Mouse (Mus musculus) left cerebral cortex, adult 18-20 months (tissue): Measurements from ENCODE around the gene Slc25a38. TPM values are rescaled to one million over a fixed set of nuclear protein-coding genes. Genes with fewer than 3 reads are reported as not detected.

Experiments used
- DNase-seq, 2 experiments: peaks; one replicate each; pipeline ENCODE4 v3.0.0; 2021 to 2022; ENCODE audit warnings: low spot score in 2 of 2, mixed read lengths in 1 of 2
- long read RNA-seq, 2 experiments: library from polyadenylated mRNA; stranded (forward); transcript quantifications; one replicate each; pipeline ENCODE4 v2.0.0; 2021
- total RNA-seq, 2 experiments: library from RNA; stranded (reverse); gene quantifications; 2 replicates each; pipeline ENCODE4 v1.2.3; 2021

Slc25a38 gene
- 10 to 100 TPM; 26.0 to 26.5 TPM for total RNA-seq
- long read RNA-seq, experiment 1, transcript Slc25a38-201 (7 exons, 1,791 nt): major isoform, 40 of 50 reads
- long read RNA-seq, experiment 1, partial matches to known transcripts: 1 of 50 reads
- long read RNA-seq, experiment 1, other reads (novel, unspliced or antisense): 9 of 50 reads
- long read RNA-seq, experiment 2, transcript Slc25a38-201 (7 exons, 1,791 nt): major isoform, 23 of 31 reads
- long read RNA-seq, experiment 2, partial matches to known transcripts: 3 of 31 reads
- long read RNA-seq, experiment 2, other reads (novel, unspliced or antisense): 4 of 31 reads

- DNase-seq: peak; percentile 96
These were observed at the start of gene Slc25a38 for GRCm38 (mm10) chr9:120110211-120111018. Gene Slc25a38, plus strand, starts transcription at chr9:120110374.

- no peak for DNase-seq
These were observed 45.9 kb upstream of the Slc25a38 start for GRCm38 (mm10) chr9:120064317-120064716.

GRCm38 (mm10) chr9:120067609-120068008, 42.6 kb upstream of the Slc25a38 start:
- no peak for DNase-seq

GRCm38 (mm10) chr9:120068047-120068446, 42.1 kb upstream of the Slc25a38 start:
- no peak for DNase-seq

- DNase-seq: no peak
These were observed 40.4 kb upstream of the Slc25a38 start, which contains the start of gene Cx3cr1 for GRCm38 (mm10) chr9:120069779-120070178. Gene Cx3cr1, minus strand, starts transcription at chr9:120069879.

GRCm38 (mm10) chr9:120071251-120071650, 38.9 kb upstream of the Slc25a38 start:
- DNase-seq: no peak

GRCm38 (mm10) chr9:120073169-120073568, 37.0 kb upstream of the Slc25a38 start:
- peak; percentile 78 to 85 for DNase-seq

- no peak for DNase-seq
These were observed 35.7 kb upstream of the Slc25a38 start for GRCm38 (mm10) chr9:120074516-120074915.

GRCm38 (mm10) chr9:120078241-120078640, 31.9 kb upstream of the Slc25a38 start:
- DNase-seq: no peak

GRCm38 (mm10) chr9:120079901-120080300, 30.3 kb upstream of the Slc25a38 start:
- DNase-seq: no peak

- peak; percentile 40 to 48 for DNase-seq
These were observed 29.5 kb upstream of the Slc25a38 start for GRCm38 (mm10) chr9:120080546-120081108.

GRCm38 (mm10) chr9:120081247-120081646, 28.9 kb upstream of the Slc25a38 start:
- DNase-seq: no peak

- peak; percentile 21 for DNase-seq
These were observed 28.2 kb upstream of the Slc25a38 start for GRCm38 (mm10) chr9:120081967-120082366.

GRCm38 (mm10) chr9:120082691-120083090, 27.5 kb upstream of the Slc25a38 start:
- no peak for DNase-seq

GRCm38 (mm10) chr9:120083158-120083894, 26.8 kb upstream of the Slc25a38 start:
- DNase-seq: no peak

- DNase-seq: no peak
These were observed 25.8 kb upstream of the Slc25a38 start for GRCm38 (mm10) chr9:120084406-120084805.

GRCm38 (mm10) chr9:120089125-120089524, 21.0 kb upstream of the Slc25a38 start:
- DNase-seq: no peak

- no peak for DNase-seq
These were observed 19.1 kb upstream of the Slc25a38 start for GRCm38 (mm10) chr9:120091086-120091485.

GRCm38 (mm10) chr9:120091696-120092238, 18.4 kb upstream of the Slc25a38 start, which contains the start of gene Ccr8:
Gene Ccr8, plus strand, starts transcription at chr9:120092114.
- no peak for DNase-seq

- no peak for DNase-seq
These were observed 16.5 kb upstream of the Slc25a38 start for GRCm38 (mm10) chr9:120093701-120094100.

GRCm38 (mm10) chr9:120095886-120096285, 14.3 kb upstream of the Slc25a38 start:
- no peak for DNase-seq
